Mouse (Mus musculus) lung, adult 18-20 months (tissue): ENCODE results near the gene Med18.
A peak's percentile ranks its signal among the peaks of the same experiment; 100 is the strongest.

Source experiments
- DNase-seq, 2 experiments: peaks; one replicate each; pipeline ENCODE4 v3.0.0; 2022; ENCODE audit warnings: mixed read lengths in 2 of 2

The Med18 gene

GRCm38 (mm10) chr4:132463430-132464254, at the start of gene Med18:
Med18 (minus strand) TSS chr4:132463921.
- peak; percentile 94 for DNase-seq

GRCm38 (mm10) chr4:132512080-132512479, 48.4 kb upstream of the Med18 start:
- no peak for DNase-seq

GRCm38 (mm10) chr4:132510352-132510798, 46.7 kb upstream of the Med18 start, which contains the start of gene Sesn2:
Sesn2 (minus strand) TSS chr4:132510501.
- peak; percentile 98 for DNase-seq

- peak; percentile 84 to 90 for DNase-seq
These were observed 46.0 kb upstream of the Med18 start for GRCm38 (mm10) chr4:132509621-132510296.

- DNase-seq = peak; percentile 62 to 79
These were observed 43.5 kb upstream of the Med18 start for GRCm38 (mm10) chr4:132507210-132507609.

GRCm38 (mm10) chr4:132506250-132506649, 42.5 kb upstream of the Med18 start:
- no peak for DNase-seq

GRCm38 (mm10) chr4:132505800-132506199, 42.1 kb upstream of the Med18 start:
- no peak for DNase-seq

GRCm38 (mm10) chr4:132505034-132505738, 41.5 kb upstream of the Med18 start:
- DNase-seq = no peak

- no peak for DNase-seq
These were observed 39.6 kb upstream of the Med18 start for GRCm38 (mm10) chr4:132503344-132503743.

- DNase-seq = no peak
These were observed 37.9 kb upstream of the Med18 start for GRCm38 (mm10) chr4:132501639-132502038.

- DNase-seq = peak; percentile 46 to 55
These were observed 30.7 kb upstream of the Med18 start for GRCm38 (mm10) chr4:132494271-132494918.

- no peak for DNase-seq
These were observed 28.7 kb upstream of the Med18 start for GRCm38 (mm10) chr4:132492178-132493060.

GRCm38 (mm10) chr4:132491748-132492147, 28.0 kb upstream of the Med18 start:
- DNase-seq = peak; percentile 61 to 67

- no peak for DNase-seq
These were observed 27.3 kb upstream of the Med18 start for GRCm38 (mm10) chr4:132491057-132491456.

- no peak for DNase-seq
These were observed 26.7 kb upstream of the Med18 start for GRCm38 (mm10) chr4:132490273-132491010.

- DNase-seq = peak in 1 of 2 experiments; percentile 43
These were observed 25.3 kb upstream of the Med18 start for GRCm38 (mm10) chr4:132488976-132489375.

- peak in 1 of 2 experiments; percentile 40 for DNase-seq
These were observed 24.8 kb upstream of the Med18 start for GRCm38 (mm10) chr4:132488521-132488920.

- DNase-seq = no peak
These were observed 21.1 kb upstream of the Med18 start for GRCm38 (mm10) chr4:132484820-132485219.

- DNase-seq = no peak
These were observed 20.5 kb upstream of the Med18 start for GRCm38 (mm10) chr4:132484231-132484630.

GRCm38 (mm10) chr4:132482956-132483608, 19.4 kb upstream of the Med18 start:
- no peak for DNase-seq
